Mouse (Mus musculus) gastrocnemius, adult 8-10 months (tissue): Measurements from ENCODE around the gene Axin1. TPM values are rescaled to one million over a fixed set of nuclear protein-coding genes. Genes with fewer than 3 reads are reported as not detected.
"Not testable (repeated sequence)": the region's sequence is repeated elsewhere in the genome, so short reads cannot be mapped to it uniquely, and the experiment has no call there.

Experiments
- DNase-seq, 2 experiments: peaks; one replicate each; pipeline ENCODE4 v3.0.0; 2022; ENCODE audit warnings: low spot score in 2 of 2
- total RNA-seq, 4 experiments: library from RNA; stranded (reverse); gene quantifications; 2 replicates each; pipeline ENCODE4 v1.2.4; 2022

Gene Axin1
- total RNA-seq, 4 experiments from 2014 or later, result 15.4 to 19.8 (median 17.7) TPM

DNA sequence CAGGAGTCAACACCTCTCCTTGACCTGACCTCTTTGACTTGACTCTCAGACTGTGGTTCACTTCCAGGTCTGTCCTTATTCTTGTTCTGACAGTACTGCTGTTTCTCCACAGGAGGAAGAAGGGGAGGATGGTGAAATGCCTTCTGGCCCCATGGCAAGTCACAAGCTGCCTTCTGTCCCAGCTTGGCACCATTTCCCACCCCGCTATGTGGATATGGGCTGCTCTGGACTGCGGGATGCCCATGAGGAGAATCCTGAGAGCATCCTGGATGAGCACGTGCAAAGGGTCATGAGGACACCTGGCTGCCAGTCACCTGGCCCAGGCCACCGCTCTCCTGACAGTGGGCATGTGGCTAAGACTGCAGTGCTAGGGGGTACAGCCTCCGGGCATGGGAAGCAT is 49.1 kb downstream of the Axin1 start:
- DNase-seq, result no peak

DNA sequence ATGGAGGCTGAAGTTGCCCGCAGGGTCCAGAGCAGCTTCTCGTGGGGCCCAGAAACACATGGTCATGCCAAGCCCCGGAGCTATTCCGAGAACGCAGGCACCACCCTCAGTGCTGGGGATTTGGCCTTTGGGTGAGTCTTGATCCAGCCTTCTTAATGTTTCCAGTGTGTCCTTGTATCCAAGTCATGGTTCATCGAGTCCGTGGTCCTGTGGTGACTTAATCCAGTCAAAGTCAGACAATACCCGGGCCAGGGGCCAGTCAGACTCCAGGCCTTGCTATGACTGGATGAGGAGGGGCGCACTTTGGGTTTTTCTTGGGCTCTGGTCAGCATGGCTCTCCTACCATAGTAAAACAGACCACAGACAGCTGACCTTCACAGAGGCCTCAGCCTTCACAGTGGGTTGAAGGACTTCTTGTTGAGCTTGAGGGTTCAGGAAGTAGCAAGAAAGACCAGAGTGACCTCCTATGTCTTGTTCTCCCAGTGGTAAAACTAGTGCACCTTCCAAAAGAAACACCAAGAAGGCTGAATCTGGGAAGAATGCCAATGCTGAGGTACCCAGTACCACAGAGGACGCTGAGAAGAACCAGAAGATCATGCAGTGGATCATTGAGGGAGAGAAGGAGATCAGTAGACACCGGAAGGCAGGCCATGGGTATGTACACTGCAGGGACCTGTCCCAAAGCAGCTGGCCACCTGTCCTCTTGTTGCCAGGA is 49.8 kb downstream of the Axin1 start:
- no peak for DNase-seq

DNA sequence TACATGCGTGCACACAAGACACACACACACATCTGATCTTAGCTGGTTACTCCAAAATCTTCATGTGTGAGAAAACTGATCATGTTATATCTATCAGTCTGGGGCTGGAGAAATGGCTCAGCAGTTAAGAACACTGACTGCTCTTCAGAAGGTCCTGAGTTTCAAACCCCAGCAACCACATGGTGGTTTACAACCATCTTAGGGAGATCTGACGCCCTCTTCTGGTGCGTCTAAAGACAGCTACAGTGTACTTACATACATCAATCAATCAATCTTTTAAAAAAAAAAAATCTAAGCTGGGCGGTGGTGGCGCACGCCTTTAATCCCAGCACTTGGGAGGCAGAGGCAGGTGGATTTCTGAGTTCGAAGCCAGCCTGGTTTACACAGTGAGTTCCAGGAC is 53.0 kb downstream of the Axin1 start:
- DNase-seq, result not testable (repeated sequence)

DNA sequence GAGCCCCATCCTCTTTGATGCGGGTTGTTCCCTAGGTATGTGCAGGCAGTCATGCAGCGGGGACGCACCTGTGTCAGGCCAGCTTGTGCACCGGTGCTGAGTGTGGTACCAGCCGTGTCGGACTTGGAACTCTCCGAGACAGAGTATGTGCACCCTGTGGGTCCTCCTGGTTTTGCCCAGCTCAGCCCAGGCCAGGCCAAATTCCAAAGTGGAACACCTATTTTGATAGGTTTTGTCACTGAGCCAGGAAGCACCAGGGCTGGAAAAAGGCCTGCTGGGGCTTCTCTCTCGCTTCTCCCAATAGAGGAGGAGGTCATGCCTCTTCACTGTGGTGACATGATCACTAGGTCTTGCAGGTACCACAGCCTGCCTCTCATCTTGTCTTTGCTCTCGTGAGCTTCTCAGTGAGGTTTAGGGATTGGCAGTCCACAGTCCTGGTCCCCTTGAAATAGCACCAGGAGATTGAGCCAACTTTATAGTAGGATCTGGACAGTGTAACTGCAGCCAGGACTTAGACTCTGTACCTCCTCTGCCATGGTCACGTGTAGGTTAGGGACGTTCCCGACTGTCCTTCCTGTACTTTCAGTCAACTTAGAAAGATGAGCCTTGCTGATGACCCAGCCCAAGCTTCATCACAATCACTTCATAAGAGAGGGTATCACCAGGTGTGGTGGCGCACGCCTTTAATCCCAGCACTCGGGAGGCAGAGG is 54.1 kb downstream of the Axin1 start:
- no peak for DNase-seq

DNA sequence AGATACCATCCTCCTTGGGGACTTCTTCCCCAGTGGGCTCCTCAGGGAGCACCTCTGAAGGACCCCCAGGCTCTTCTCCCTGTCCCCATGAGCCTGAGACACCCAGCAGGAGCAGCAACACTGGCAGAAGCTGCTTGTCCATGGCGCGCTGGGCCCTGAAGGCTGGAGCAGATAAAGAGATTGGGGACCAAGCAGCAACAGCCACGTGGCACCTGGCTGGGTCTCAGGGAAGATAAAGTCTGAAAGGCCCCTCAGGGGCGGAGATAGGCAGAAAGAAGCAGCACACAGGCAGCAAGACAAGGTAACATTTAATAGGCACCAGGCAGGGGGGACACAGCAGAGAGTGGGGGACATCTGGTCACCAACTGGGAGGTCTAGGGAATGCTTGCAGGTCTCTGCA is 60.4 kb downstream of the Axin1 start, which contains the start of gene Pdia2:
Pdia2 (minus strand) TSS at position 196 of the 400 bp plus-strand sequence.
- DNase-seq, result no peak

DNA sequence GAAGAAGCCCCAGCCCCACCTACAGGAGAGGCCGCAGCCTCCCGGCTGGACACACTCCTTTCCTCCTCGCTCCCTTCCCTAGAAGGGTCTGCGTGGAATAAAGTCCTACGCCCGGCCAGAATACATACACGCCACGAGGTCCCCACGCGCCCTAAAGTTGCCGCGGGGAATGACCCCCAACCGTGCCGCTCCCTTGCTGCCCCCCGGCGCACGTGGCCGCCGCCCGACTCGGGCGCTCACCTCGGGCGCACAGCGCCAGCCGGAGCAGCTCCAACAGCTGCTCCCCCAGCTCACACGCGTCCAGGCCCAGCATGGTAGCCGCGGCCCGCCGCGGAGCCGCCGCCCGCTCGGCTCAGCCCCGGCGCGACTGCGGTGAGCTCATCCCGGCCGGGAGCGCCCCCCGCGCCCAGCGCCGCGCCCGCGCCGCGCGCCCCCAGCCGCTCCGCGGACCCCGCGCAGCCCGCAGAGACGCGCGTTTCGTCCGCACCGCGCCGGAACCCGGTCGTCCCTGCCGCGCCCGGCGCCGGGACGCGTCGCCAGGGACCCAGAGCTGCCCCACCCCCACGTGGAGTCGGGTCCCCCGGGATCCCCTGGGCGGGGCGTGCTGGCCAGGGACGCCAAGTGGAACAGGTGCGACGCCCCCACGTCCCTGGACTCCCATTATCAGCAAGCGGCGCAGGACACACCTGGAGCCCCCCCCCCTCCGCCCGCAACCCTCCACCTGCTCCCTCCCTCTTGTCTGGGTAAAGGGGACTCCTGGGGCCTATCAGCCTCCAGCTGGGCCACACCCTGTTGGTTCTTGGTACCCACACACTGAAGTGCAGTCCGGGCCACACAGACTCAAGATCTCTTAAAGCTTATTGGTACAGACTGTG is 62.6 kb downstream of the Axin1 start:
- DNase-seq, result no peak

DNA sequence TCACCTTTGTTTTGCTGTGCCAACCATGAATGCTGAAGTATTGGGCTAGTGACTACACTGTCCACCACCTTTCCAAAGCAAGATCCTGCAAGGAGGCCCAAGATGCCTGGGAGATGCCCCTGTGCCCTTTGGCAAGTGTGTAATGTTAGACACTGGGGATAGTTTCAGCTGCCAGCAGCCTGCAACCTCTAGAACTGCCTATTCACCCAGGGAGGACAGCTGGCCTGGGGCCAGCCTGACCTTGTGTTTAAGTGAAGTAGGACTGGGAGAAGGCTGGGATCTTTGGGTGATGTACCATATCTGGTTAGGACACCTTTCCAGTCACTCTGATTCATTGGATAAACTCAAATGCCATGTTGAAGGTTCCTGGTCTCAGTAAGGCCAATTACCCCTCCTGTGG is 63.5 kb downstream of the Axin1 start:
- no peak for DNase-seq

DNA sequence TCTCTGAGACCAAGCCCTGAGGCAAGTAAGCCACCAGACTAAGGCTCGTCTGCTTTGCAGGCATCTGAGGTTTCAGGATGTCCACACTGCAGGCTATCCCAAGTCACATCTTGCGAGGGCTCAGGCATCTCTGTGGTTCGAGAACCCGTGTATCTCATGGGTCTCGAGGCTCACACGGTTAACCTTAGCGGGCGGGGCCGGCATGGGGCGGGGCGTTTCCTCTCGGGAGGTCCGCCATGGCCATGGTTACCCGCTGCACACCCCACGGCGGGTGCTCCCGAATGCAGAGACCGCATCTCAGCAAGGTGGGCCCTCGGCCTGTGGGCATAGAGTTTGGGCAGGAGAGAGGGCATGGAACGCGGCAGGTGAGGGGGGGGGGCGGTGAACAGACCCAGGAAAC is 64.2 kb downstream of the Axin1 start, which contains the start of gene Rgs11:
Rgs11 (plus strand) TSS at position 215 of the 400 bp plus-strand sequence.
- no peak for DNase-seq

DNA sequence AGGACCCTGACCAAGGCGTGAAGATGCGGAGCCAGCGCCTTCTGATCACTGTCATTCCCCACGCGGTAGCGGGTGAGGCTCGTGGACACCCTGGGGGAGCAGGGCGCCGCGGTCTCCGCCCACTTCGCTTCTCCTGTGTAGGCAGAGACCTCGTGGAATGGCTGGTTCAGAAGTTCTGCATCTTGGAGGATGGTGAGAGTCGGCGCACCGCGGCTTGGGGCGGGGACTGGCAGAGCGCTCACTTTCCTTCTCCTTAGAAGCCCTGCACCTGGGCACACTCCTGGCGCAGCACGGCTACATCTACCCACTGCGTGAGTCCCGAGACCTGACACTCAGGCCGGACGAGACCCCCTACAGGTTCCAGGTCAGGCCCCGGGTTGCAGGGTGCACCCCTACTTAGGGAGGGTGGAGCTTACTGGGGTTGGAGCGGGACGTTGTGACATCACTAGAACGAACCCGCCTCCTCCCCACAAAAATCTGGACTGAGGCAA is 64.9 kb downstream of the Axin1 start:
- DNase-seq, result no peak

DNA sequence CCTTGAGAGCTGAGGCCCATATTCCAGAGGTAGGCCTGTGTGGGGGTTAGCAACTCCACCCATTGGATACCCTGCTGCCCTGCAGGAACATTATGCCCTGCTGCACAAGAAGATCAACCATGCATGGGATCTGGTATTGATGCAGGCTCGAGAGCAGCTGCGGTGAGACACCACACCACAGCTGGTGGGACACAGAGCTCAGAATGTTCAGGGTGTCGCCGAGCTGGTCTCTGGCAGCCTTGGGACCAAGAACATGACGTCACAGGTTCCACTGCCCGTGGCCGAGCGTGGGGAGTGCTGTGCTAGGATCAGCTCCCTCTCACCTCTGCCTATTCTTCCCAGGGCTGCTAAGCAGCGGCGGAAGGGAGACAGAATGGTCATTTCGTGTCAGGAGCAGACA is 66.3 kb downstream of the Axin1 start:
- DNase-seq, result no peak

DNA sequence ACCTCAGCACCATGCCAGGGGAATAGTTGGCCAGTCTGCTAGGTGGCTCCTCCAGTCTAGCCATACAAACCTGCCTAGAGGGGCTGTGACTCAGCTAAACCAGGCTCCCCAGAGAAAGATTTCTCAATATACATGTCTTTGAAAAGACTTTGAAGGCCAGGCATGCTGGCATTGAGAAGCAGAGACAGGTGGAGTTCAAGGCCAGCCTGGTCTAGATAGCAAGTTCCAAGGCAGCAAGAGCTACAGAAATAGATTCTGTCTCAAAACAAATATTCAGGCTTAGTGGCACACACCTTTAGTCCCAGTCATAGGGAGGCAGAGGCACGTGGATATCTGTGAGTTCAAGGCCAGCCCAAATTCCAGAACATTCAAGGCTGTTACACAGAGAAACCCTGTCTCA is 67.9 kb downstream of the Axin1 start:
- no peak for DNase-seq

DNA sequence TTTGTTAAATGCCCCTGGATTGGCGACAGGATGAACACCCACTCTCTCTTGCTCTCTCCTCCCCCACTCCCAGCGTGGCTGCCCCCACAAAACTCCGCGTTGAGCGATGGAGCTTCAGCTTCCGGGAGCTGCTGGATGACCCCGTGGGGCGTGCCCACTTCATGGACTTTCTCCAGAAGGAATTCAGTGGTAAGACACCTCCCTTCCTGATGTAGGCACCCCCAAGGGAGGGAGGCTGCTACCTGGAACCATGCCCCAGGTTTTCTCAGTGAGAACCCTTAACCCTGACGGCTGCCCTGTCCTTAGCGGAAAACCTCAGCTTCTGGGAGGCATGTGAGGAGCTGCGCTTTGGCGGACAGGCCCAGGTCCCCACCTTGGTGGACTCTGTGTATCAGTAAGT is 69.2 kb downstream of the Axin1 start, which contains the start of gene Arhgdig:
Arhgdig (minus strand) TSS at position 101 of the 400 bp plus-strand sequence.
- no peak for DNase-seq

DNA sequence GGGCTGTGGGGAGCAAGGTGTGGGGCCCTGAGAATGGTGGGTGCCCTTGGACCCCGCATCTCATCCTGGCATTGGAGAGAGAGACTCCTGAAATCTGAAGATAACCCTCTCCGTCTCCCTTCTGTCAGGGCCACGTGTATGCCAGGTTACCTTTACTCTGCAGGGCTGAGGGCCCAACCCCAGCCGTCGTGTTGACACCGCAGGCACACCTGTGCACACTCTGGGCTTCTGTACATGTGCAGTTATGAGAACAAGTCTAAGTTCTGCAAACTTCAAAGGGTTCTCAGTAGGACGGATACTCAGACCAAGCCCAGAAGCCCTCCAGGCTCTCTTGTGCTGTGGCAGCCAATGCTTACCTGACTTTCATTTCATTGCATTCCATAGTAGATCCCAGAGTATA is 73.8 kb downstream of the Axin1 start:
- no peak for DNase-seq

DNA sequence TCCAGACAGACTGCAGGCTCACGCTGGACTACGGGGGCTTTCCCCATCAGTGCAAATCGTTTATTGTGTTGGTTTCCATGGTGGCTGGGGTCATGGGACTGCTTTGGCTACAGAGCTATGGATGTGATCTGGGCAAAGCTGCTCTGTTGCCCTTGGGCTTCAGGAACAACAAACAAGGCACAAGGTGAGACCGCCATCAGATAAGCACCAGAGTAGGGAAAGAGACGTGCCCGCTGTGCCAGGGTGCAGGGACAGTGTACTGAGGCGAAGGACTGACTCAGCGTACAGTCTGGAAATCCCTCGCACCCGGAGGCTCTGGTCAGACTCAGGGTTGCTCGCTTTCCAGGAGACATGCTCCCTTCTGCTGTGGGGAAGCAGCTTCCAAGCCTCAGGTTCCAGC is 74.2 kb downstream of the Axin1 start:
- DNase-seq, result no peak

DNA sequence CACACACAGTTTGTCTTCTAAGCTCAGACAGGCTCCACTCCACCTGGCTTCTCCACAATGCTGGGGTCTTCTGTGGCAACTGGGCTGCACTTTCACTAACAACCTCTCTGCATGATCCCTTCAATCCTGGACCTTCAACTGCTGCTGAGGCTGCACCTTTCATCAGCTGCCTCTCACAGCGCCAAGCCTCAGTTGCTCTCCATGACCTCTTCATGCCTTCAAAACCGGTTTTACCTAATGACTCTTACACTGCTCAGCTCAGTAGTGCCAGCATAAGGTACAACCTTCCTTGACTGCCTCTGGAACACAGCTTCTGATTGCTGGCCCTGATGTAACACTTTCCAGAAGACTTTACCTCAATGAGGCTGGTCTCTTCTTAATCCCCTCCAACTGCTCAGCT is 83.0 kb downstream of the Axin1 start:
- no peak for DNase-seq

DNA sequence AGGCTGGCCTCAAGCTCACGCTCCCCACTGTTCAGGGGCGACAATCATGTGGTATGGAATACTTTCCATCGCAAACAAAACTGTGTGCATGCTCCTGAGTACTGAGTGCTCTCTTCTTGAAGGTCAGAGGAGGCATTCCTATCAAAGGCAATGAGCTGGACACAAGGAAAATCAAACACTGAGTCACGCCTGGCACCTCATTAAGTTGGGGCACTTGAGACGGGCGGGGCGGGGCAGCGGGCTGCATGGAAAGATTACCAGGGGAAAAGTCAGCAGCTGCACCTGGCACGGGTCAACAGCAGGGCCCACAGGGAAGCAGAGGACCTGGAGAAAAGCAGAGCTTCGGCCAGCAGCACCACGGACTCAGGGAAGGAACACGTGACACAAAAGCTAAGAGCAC is 86.7 kb downstream of the Axin1 start:
- no peak for DNase-seq

DNA sequence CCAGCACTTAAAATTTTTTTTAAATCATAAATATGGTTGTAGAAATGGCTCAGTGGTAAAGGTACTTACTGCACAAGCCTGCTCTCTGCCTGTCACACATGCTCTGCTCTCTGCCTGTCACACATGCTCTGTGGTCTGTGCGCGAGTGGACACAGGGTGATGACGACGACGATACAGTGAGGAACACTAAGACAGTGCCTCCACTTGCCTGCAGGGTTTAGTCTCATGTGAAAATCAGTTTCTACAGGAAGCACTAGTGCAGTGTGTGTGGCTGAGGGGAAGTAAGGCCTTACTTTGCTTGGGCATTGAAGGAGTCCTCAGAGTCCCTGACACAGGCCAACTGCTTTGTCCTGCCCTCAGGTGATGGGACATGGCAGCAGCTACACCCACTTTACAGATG is 91.3 kb downstream of the Axin1 start:
- no peak for DNase-seq

DNA sequence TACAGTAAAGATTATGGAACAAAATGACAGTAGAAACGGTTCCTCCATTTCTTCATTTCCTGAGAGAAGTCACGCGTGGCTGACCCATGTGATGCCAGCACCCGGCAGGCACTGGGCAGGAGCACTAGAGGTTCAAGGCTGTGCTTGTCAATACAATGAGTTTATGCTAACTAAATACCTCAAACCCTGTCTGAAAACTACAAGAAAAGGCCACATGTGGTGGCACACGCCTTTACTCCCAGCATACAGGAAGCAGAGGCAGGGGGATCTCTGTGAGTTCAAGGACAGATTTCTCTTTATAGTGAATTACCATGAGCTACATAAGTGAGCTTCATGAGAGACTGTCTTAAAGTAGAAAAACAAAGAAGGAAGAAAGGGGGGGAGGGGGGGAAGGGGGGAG is 92.7 kb downstream of the Axin1 start:
- no peak for DNase-seq

DNA sequence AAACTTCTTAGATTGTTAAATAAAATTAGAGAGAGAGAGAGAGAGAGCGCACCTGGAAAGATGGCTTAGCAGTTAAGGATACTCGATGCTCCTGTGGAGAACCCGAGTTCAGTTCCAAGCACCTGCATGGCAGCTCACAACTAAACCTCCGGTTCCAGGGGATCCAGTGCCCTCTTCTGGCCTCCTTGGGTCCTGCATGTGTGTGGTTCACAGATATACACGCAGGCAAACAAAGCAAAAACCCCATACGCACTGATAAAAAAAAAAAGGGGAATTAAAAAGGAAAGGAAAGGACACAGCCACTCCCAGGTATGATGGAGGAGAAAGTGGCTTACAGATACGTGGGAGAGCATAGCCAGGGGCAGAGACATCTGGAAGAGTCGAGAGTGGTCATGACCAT is 94.4 kb downstream of the Axin1 start:
- DNase-seq, result no peak

DNA sequence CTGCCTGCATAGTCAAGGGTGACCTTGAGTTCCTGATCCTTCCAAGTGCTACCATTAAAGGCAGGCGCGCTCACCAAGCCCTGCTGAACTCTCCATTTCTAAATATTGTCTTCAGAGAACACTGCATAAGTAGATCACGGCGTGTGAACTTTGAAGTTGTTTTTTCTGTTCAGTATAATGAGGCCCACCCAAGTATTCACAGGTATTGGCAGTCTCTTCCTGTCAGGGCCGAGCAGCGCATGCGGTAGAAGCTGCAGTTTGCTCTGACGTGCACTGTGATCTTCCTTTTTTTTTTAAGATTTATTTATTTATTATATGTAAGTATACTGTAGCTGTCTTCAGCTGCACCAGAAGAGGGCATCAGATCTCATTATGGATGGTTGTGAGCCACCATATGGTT is 95.9 kb downstream of the Axin1 start:
- no peak for DNase-seq

DNA sequence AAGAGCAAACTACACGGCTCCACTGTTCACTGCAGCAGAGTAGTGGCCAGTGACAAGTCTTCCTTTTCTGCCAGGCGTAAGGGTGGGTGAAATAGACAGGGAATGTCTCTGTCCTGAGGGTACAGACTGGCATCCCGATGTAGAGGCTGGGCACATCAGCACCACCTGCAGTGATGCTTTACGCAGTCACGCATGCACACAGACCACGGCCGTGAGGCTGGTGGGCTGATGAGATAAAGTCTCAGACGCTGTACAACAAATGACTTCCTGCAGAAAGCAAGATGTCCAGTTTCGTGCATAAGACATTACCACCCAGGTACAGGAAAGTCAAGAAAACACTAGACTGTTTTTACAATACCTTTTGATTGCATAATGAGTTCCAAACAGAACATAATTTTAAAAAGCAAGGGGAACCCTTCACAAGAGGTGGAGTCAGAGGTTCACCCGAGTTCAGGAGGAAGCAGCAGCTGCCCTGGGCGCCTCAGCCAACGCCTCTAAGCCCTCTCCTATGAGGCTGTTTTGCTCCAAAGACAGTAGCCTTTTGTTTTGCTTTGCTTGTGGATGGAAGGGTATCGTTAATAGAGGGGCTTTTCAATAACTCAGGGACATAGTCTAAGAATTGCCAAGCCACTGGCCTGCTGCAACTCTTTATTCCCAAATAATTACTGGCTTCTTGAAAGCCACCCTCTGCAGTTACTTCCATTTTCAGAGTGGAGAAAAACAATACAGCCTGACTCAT is 96.8 kb downstream of the Axin1 start:
- no peak for DNase-seq
